Mouse (Mus musculus) heart, adult 2 months (tissue): Measurements from ENCODE around the gene Utp14a.

Experiments
- CTCF ChIP-seq: fragments of 200-600 bp; IDR thresholded peaks from 2 replicates; pipeline ENCODE4 v1.8.1; 2022; ENCODE audit warnings: antibody characterized with exemption, mild to moderate bottlenecking, moderate library complexity
- POLR2A ChIP-seq: fragments of 200-500 bp; IDR thresholded peaks from 2 replicates; pipeline ENCODE4 v1.6.1; 2011; ENCODE audit warnings: mild to moderate bottlenecking, low read depth, low read length, control low read depth; ENCODE audit not compliant: insufficient read depth

GRCm38 (mm10) chrX:48255830-48256428, 733 bp upstream of the Utp14a start:
- no peak for TF ChIP-seq POLR2A
- no peak for TF ChIP-seq CTCF
